Mouse (Mus musculus) cerebellum, adult 2 months (tissue): ENCODE data around the gene Sowaha. TPM values are rescaled to one million over a fixed set of nuclear protein-coding genes. Genes with fewer than 3 reads are reported as not detected.

Experiments used
- DNase-seq, 2 experiments: peaks; one replicate each; pipeline ENCODE4 v3.0.0; 2021
- H3K27ac ChIP-seq: fragments of 200-500 bp; 2 replicates; pipeline ENCODE4 v1.5.1; 2012; ENCODE audit warnings: low read length, control low read depth, inconsistent platforms; ENCODE audit not compliant: insufficient read depth
- H3K27me3 ChIP-seq: fragments of 200-500 bp; 2 replicates; pipeline ENCODE4 v1.6.1; 2012; ENCODE audit warnings: inconsistent platforms, mild to moderate bottlenecking, low read length, moderate library complexity; ENCODE audit not compliant: control insufficient read depth, insufficient read depth
- H3K4me1 ChIP-seq: fragments of 200-500 bp; 2 replicates; pipeline ENCODE4 v1.6.1; 2011; ENCODE audit warnings: low read length; ENCODE audit not compliant: control insufficient read depth, insufficient read depth
- H3K4me3 ChIP-seq: fragments of 200-500 bp; replicated peaks from 2 replicates; pipeline ENCODE3; 2011; ENCODE audit warnings: mild to moderate bottlenecking, low read depth, low read length, control low read depth; ENCODE audit not compliant: insufficient read depth
- CTCF ChIP-seq: fragments of 200-500 bp; IDR thresholded peaks from 2 replicates; pipeline ENCODE4 v1.5.1; 2011; ENCODE audit warnings: low read depth, mild to moderate bottlenecking, control low read depth, low read length, moderate library complexity, borderline replicate concordance; ENCODE audit not compliant: insufficient read depth
- POLR2A ChIP-seq: fragments of 200-500 bp; IDR thresholded peaks from 2 replicates; pipeline ENCODE4 v1.6.1; 2011; ENCODE audit warnings: low read length, control low read depth, borderline replicate concordance; ENCODE audit not compliant: insufficient read depth
- WGBS: fragments of 180-500 bp; shearing (Covaris S2); methylation state at CpG from one replicate; pipeline ENCODE4 v1.1.7; 2018; 5-methylcytosine and 5-hydroxymethylcytosine counted together
- polyA plus RNA-seq: library from polyadenylated mRNA; depleted of rRNA; stranded (reverse); fragments of >200 nt; gene quantifications from 2 replicates; pipeline ENCODE4 v1.2.3, GENCODE M21; 2012

Gene Sowaha
- polyA plus RNA-seq, 1 experiment = 23.1 TPM

- Histone ChIP-seq H3K4me3 (no peak overlapping the region), H3K27me3 (no peaks in the 10 kb centered on the region), H3K27ac (no peak overlapping the region), H3K4me1 (no peaks in the 10 kb centered on the region)
- DNase-seq = no peak
- TF ChIP-seq POLR2A = no peak
- no peak for TF ChIP-seq CTCF
- WGBS = 55% methylated on average over 12 of the region's 12 CpGs
Measured at GRCm38 (mm10) chr11:53441921-53442320, 38.2 kb downstream of the Sowaha start.

- H3K27ac ChIP-seq = no peak overlapping the region
- WGBS = 91% methylated on average over 6 of the region's 6 CpGs
- no peaks in the 10 kb centered on the region for H3K27me3 ChIP-seq
- TF ChIP-seq POLR2A = no peak
- DNase-seq = no peak
- no peaks in the 10 kb centered on the region for H3K4me1 ChIP-seq
- H3K4me3 ChIP-seq = no peak overlapping the region
Measured at GRCm38 (mm10) chr11:53436338-53436737, 43.7 kb downstream of the Sowaha start.

GRCm38 (mm10) chr11:53435504-53435903, 44.6 kb downstream of the Sowaha start:
- Histone ChIP-seq H3K27ac (no peak overlapping the region), H3K4me3 (no peak overlapping the region), H3K27me3 (no peaks in the 10 kb centered on the region), H3K4me1 (no peaks in the 10 kb centered on the region)
- DNase-seq = no peak
- WGBS = 85% methylated on average over 8 of the region's 8 CpGs
- TF ChIP-seq POLR2A = no peak
- no peak for TF ChIP-seq CTCF

GRCm38 (mm10) chr11:53433057-53433456, 47.0 kb downstream of the Sowaha start:
- Histone ChIP-seq H3K4me1 (peaks cover 4% of the 10 kb centered on the region; the same call in 1 of the 2 replicates), H3K4me3 (no peak overlapping the region), H3K27me3 (no peaks in the 10 kb centered on the region), H3K27ac (no peak overlapping the region)
- no peak for DNase-seq
- 74% methylated on average over 6 of the region's 6 CpGs for WGBS
- TF ChIP-seq POLR2A = no peak
- no peak for TF ChIP-seq CTCF

- TF ChIP-seq POLR2A (peak; percentile 76; the same call in 1 of the 2 replicates), CTCF (no peak)
- Histone ChIP-seq H3K4me1 (peaks cover 4% of the 10 kb centered on the region; the same call in 1 of the 2 replicates), H3K27ac (peak overlapping the region; percentile 76), H3K27me3 (no peaks in the 10 kb centered on the region), H3K4me3 (peak overlapping the region; percentile 89)
- DNase-seq = no peak
- 9% methylated on average over 9 of the region's 9 CpGs for WGBS
Measured at GRCm38 (mm10) chr11:53431347-53432056, 48.6 kb downstream of the Sowaha start.

- peak; percentile 100 for DNase-seq
- H3K27me3 ChIP-seq = no peaks in the 10 kb centered on the region
- peaks cover 7% of the 10 kb centered on the region; the same call in 1 of the 2 replicates for H3K4me1 ChIP-seq
- TF ChIP-seq CTCF = no peak
- TF ChIP-seq POLR2A = peak; percentile 96
- H3K4me3 ChIP-seq = peak within 1 kb of the TSS; percentile 89
- WGBS = under 1% methylated on average over 44 of the region's 44 CpGs
- H3K27ac ChIP-seq = peak within 1 kb of the TSS; percentile 76
Measured at GRCm38 (mm10) chr11:53430670-53431346, 49.3 kb downstream of the Sowaha start, which contains the start of the genes Uqcrq and Gdf9. Gene Uqcrq (minus strand): TSS chr11:53430831. Gene Gdf9 (plus strand): TSS chr11:53431023.

GRCm38 (mm10) chr11:53430300-53430669, 49.8 kb downstream of the Sowaha start:
- Histone ChIP-seq H3K27ac (peak overlapping the region; percentile 65), H3K4me1 (peaks cover 7% of the 10 kb centered on the region; the same call in 1 of the 2 replicates), H3K4me3 (peak overlapping the region; percentile 89), H3K27me3 (no peaks in the 10 kb centered on the region)
- DNase-seq = no peak
- under 1% methylated on average over 34 of the region's 34 CpGs for WGBS
- no peak for TF ChIP-seq CTCF
- no peak for TF ChIP-seq POLR2A

- peaks cover 7% of the 10 kb centered on the region; the same call in 1 of the 2 replicates for H3K4me1 ChIP-seq
- no peak overlapping the region for H3K27ac ChIP-seq
- H3K4me3 ChIP-seq = peak overlapping the region; percentile 89
- no peak for DNase-seq
- H3K27me3 ChIP-seq = no peaks in the 10 kb centered on the region
- TF ChIP-seq CTCF (no peak), POLR2A (no peak)
Measured at GRCm38 (mm10) chr11:53429182-53429581, 50.9 kb downstream of the Sowaha start.
